Mouse (Mus musculus) monocyte, adult 2 months (primary cell): ENCODE results near the gene Coq8b.

ENCODE experiments used
- DNase-seq, 2 experiments: peaks; one replicate each; pipeline ENCODE4 v3.0.0; 2022; ENCODE audit warnings: low spot score in 2 of 2, low read depth in 1 of 2

The Coq8b gene

GRCm38 (mm10) chr7:27306161-27307160, 73.6 kb downstream of the Coq8b start:
- DNase-seq = no peak

- no peak for DNase-seq
Observed at GRCm38 (mm10) chr7:27307551-27307950, 74.7 kb downstream of the Coq8b start.
